Mouse (Mus musculus): ENCODE data around the gene Hacd3. TPM values are rescaled to one million over a fixed set of nuclear protein-coding genes. Genes with fewer than 3 reads are reported as not detected.

Hacd3 gene
- polyA plus RNA-seq, 1 experiment from 2014 or later, result 68.4 TPM

DNA sequence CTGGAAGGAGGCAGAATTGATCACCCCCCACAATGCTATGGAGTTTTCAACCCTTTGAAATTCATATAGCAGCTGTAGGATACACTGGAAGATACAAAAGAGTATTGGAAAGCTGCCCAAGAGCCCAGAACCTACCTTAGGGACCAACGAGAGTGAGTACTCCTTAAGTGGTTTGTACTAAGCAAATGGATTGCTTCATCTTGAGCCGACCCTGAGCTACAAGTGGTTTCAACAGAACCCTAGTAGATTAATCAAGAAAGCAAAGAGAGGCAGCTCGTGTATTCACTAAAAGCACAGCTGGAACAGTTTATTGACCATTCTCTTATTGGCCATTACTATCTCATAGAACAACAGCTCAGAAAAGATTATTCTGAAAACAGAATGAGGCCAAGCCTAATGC, 2.3 kb downstream of the Hacd3 start:
- Histone ChIP-seq H3K4me1 (ENCODE audit: control insufficient read depth, low read depth, low read length) (peaks cover 49% of the 10 kb centered on the region), H3K27me3 (ENCODE audit: control insufficient read depth, insufficient read depth, low read depth, low read length) (no peaks in the 10 kb centered on the region), H3K36me3 (ENCODE audit: control insufficient read depth, insufficient read depth) (no peaks in the 10 kb centered on the region), H3K4me2 (ENCODE audit: low read depth, low read length) (peak overlapping the region; percentile 82), H3K9me3 (replicated peaks; ENCODE audit: control insufficient read depth, low read length) (no peaks in the 10 kb centered on the region), H3K27ac (ENCODE audit: low read length) (peak overlapping the region; percentile 73), H3K9ac (ENCODE audit: low read depth, low read length) (peak overlapping the region; percentile 25; the same call in 1 of the 2 replicates), H3K4me3 (ENCODE audit: low read depth, low read length) (peak overlapping the region; percentile 89)
- ATAC-seq (ENCODE audit: low read depth), result no peak
- 33% methylated on average over 3 of the region's 3 CpGs for WGBS (ENCODE audit: insufficient replicate concordance)

DNA sequence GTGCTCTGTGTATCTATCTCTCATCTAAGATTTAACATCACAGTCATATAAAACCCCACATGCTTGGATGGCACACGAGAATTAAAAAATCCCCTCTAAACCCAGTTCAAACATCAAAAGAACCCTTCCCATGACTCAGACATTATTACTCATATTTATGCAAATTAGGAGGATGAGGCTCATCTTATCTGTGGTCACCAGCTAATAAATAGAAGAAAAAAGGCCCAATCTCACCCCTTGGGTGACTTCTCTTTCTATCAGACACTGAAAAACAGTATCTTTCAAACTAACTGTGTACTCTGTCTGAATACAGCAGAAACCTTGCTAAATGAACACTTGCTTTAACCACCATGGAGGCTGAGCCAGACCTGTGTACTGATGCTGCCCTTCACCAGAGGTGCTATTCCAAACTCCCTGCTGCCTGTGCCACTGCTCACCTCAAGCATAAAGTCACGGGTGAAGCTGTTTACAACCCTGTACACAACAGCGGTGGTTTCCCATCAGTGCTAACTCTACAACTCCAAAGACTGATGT, 2.8 kb downstream of the Hacd3 start:
- Histone ChIP-seq H3K4me1 (ENCODE audit: control insufficient read depth, low read depth, low read length) (peaks cover 49% of the 10 kb centered on the region), H3K4me3 (ENCODE audit: low read depth, low read length) (peak overlapping the region; percentile 89), H3K27me3 (ENCODE audit: control insufficient read depth, insufficient read depth, low read depth, low read length) (no peaks in the 10 kb centered on the region), H3K36me3 (ENCODE audit: control insufficient read depth, insufficient read depth) (no peaks in the 10 kb centered on the region), H3K9me3 (replicated peaks; ENCODE audit: control insufficient read depth, low read length) (no peaks in the 10 kb centered on the region), H3K4me2 (ENCODE audit: low read depth, low read length) (peak overlapping the region; percentile 82), H3K9ac (ENCODE audit: low read depth, low read length) (peak overlapping the region; percentile 25; the same call in 1 of the 2 replicates), H3K27ac (ENCODE audit: low read length) (peak overlapping the region; percentile 73)
- WGBS (ENCODE audit: insufficient replicate concordance), result 35% methylated on average over 3 of the region's 3 CpGs
- no peak for ATAC-seq (ENCODE audit: low read depth)

DNA sequence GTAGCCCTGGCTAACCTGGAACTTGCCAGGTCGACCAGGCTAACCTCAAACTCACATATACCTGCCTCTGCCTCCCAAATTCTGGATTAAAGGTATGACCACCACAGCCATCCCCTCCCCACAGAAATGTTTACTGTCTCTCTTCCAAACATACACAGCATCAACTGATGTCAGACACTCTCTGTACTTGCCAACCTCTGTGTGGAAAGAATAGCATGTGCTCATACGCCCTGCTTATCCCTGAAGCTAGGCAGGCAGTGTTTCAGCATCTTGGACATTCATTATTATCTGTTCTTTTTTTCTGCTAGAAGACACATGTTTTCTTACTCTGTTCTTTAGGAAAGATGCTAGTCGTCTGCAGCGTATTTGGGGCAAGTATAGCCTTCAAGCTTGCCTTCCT, 3.6 kb downstream of the Hacd3 start:
- H3K36me3 ChIP-seq (ENCODE audit: control insufficient read depth, insufficient read depth), result no peaks in the 10 kb centered on the region
- no peaks in the 10 kb centered on the region for H3K27me3 ChIP-seq (ENCODE audit: control insufficient read depth, insufficient read depth, low read depth, low read length)
- 71% methylated on average over 4 of the region's 4 CpGs for WGBS (ENCODE audit: insufficient replicate concordance)
- H3K4me2 ChIP-seq (ENCODE audit: low read depth, low read length), result peak overlapping the region; percentile 82; the same call in 1 of the 2 replicates
- no peak for ATAC-seq (ENCODE audit: low read depth)
- H3K4me1 ChIP-seq (ENCODE audit: control insufficient read depth, low read depth, low read length), result peaks cover 48% of the 10 kb centered on the region
- H3K9ac ChIP-seq (ENCODE audit: low read depth, low read length), result no peak overlapping the region
- no peak overlapping the region for H3K4me3 ChIP-seq (ENCODE audit: low read depth, low read length)
- H3K9me3 ChIP-seq (replicated peaks; ENCODE audit: control insufficient read depth, low read length), result no peaks in the 10 kb centered on the region
- peak overlapping the region; percentile 60 for H3K27ac ChIP-seq (ENCODE audit: low read length)

DNA sequence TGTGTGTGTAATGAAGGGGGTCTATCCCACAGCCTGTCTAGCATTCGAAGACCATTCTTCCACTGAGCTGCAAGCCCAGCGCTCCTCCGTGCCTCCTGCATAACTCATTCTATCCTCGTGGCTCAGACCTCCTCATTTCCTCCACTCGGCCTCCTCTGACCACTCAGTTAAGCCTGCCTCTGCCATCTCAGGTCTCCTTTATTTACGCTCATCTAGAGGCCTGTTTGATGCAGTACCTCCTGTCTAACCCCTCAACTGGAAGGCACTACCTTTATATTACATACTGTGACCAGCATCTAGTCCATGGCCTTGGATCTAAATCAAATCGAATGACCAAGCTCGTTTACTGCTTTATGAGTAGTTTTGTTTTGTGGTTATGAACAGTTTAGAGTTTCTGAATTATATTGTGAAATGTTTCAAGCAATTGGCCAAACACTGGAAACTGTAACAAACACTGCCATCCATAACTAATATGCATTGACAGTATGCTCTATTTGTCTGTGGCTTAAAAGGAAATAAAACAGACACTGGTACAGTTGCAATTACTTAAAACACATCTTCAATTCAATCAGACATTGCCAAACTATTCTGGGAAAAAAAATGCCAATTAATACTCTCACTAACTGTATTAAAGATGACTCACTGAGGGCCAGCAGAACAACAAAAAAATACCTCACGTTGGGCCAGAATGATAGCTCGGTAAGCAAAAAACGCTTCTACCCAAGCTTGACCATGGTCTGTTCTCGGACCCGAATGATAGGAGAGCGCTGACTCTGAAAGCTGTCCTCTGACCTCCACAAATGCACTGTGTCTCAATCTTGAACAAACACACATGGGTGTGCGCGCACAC, 4.3 kb downstream of the Hacd3 start:
- 69% methylated on average over 16 of the region's 16 CpGs for WGBS (ENCODE audit: insufficient replicate concordance)
- H3K4me3 ChIP-seq (ENCODE audit: low read depth, low read length), result no peak overlapping the region
- H3K9ac ChIP-seq (ENCODE audit: low read depth, low read length), result no peak overlapping the region
- no peaks in the 10 kb centered on the region for H3K36me3 ChIP-seq (ENCODE audit: control insufficient read depth, insufficient read depth)
- no peaks in the 10 kb centered on the region for H3K27me3 ChIP-seq (ENCODE audit: control insufficient read depth, insufficient read depth, low read depth, low read length)
- H3K4me1 ChIP-seq (ENCODE audit: control insufficient read depth, low read depth, low read length), result peaks cover 41% of the 10 kb centered on the region
- ATAC-seq (ENCODE audit: low read depth), result no peak
- H3K27ac ChIP-seq (ENCODE audit: low read length), result peak overlapping the region; percentile 60
- H3K4me2 ChIP-seq (ENCODE audit: low read depth, low read length), result 0 out of 2 replicates have a peak overlapping the region, but pooled peaks have one; percentile 10
- no peaks in the 10 kb centered on the region for H3K9me3 ChIP-seq (replicated peaks; ENCODE audit: control insufficient read depth, low read length)

DNA sequence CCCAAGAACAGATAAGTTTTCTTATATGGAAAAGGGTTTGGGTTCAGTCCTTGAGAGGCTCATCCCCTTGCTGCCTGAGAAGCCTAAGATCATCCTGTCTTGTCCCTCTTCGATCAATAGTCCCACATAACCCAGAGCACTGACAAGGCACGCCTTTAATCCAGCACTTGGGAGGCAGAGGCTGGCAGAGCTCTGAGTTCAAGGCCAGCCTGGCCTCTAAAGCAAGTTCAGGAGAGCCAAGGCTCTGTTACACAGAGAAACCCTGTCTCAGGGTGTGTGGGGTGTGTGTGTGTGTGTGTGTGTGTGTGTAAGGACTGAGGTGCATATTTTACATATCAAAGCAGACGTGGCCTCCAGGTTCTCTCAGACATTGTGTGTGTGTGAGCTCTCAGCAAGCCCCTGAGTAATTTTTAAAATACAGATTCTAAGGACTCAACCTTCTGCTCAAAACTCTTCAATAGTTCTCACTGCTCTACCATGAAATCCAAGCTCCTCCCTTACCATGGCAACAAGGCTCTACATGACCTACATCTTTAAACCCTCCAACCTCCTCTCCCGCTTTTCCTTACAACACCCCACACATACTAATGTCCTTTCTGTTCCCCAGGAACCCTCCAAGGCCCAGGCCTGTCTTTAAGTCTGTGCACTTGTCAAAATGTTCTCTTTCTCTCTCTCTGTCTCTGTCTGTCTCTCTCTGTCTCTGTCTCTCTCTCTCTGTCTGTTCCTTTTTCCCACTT, 5.1 kb downstream of the Hacd3 start:
- no peak overlapping the region for H3K9ac ChIP-seq (ENCODE audit: low read depth, low read length)
- no peak for ATAC-seq (ENCODE audit: low read depth)
- H3K9me3 ChIP-seq (replicated peaks; ENCODE audit: control insufficient read depth, low read length), result no peaks in the 10 kb centered on the region
- WGBS (ENCODE audit: insufficient replicate concordance), result 69% methylated on average over 4 of the region's 4 CpGs
- H3K27ac ChIP-seq (ENCODE audit: low read length), result no peak overlapping the region
- no peak overlapping the region for H3K4me2 ChIP-seq (ENCODE audit: low read depth, low read length)
- peaks cover 36% of the 10 kb centered on the region for H3K4me1 ChIP-seq (ENCODE audit: control insufficient read depth, low read depth, low read length)
- no peaks in the 10 kb centered on the region for H3K27me3 ChIP-seq (ENCODE audit: control insufficient read depth, insufficient read depth, low read depth, low read length)
- no peak overlapping the region for H3K4me3 ChIP-seq (ENCODE audit: low read depth, low read length)
- H3K36me3 ChIP-seq (ENCODE audit: control insufficient read depth, insufficient read depth), result no peaks in the 10 kb centered on the region

DNA sequence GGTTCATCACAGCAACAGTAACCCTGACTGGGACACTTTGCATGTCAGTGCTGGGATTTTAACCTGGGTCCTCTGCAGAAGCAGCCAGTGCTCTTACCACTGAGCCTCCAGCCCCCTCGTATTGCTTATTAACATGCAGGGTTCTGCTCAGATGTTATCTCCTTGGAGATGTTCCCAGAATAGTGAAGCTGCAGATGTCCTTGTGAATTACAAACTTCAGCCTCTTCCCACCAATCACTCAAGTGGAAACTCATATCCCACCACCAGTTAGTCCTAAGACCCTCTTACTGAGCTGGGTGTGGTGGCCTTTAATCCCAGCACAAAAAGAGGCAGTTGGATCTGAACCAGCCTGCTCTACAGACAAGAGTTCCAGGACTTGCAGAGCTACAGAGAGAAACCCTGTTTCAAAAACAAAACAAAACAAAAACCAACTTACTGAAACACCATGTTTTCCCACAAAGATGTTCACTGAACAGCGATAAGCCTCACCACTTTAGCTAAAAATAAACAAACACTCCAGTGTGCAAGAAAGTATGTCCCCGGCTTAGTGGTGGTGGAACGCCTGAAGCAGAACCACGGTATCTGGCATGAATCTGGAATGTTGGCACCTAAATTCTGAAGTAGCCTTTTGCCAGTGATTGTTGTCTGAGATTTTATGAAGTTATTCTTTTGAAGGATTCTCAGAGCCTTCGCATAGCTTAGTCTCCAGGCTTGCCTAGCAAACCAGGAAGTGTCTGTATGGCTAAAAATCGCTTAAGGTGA, 5.9 kb downstream of the Hacd3 start:
- no peaks in the 10 kb centered on the region for H3K36me3 ChIP-seq (ENCODE audit: control insufficient read depth, insufficient read depth)
- peaks cover 35% of the 10 kb centered on the region for H3K4me1 ChIP-seq (ENCODE audit: control insufficient read depth, low read depth, low read length)
- H3K9ac ChIP-seq (ENCODE audit: low read depth, low read length), result no peak overlapping the region
- no peaks in the 10 kb centered on the region for H3K9me3 ChIP-seq (replicated peaks; ENCODE audit: control insufficient read depth, low read length)
- H3K27ac ChIP-seq (ENCODE audit: low read length), result no peak overlapping the region
- WGBS (ENCODE audit: insufficient replicate concordance), result 43% methylated on average over 7 of the region's 7 CpGs
- ATAC-seq (ENCODE audit: low read depth), result no peak
- no peak overlapping the region for H3K4me3 ChIP-seq (ENCODE audit: low read depth, low read length)
- H3K4me2 ChIP-seq (ENCODE audit: low read depth, low read length), result no peak overlapping the region
- H3K27me3 ChIP-seq (ENCODE audit: control insufficient read depth, insufficient read depth, low read depth, low read length), result no peaks in the 10 kb centered on the region

DNA sequence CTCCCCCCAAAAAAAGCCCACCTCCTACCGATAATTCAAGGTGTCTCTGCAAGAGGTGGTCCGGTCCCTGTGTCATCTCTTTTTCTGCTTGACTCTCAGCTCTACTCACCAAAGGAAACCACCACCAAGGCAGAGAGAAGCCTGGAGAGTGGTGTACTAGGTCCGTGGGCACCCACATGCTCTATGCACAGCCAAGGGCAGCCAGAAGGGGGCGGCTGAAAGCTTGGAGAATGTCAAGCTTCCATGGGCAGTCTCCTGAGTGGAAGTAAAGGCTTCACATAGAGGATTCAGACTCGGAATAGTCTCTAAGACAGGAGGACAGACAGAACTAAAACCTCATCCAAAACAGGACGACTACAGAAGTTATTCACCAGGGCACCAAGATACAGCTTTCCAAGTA, 10.2 kb downstream of the Hacd3 start:
- WGBS (ENCODE audit: insufficient replicate concordance), result 44% methylated on average over 6 of the region's 6 CpGs
- no peak overlapping the region for H3K4me2 ChIP-seq (ENCODE audit: low read depth, low read length)
- H3K36me3 ChIP-seq (ENCODE audit: control insufficient read depth, insufficient read depth), result 0 out of 2 replicates have a peak, but pooled peaks cover under 1% of the 10 kb centered on the region
- H3K27ac ChIP-seq (ENCODE audit: low read length), result no peak overlapping the region
- H3K27me3 ChIP-seq (ENCODE audit: control insufficient read depth, insufficient read depth, low read depth, low read length), result no peaks in the 10 kb centered on the region
- no peak overlapping the region for H3K9ac ChIP-seq (ENCODE audit: low read depth, low read length)
- no peak overlapping the region for H3K4me3 ChIP-seq (ENCODE audit: low read depth, low read length)
- H3K4me1 ChIP-seq (ENCODE audit: control insufficient read depth, low read depth, low read length), result peaks cover 2% of the 10 kb centered on the region; the same call in 1 of the 2 replicates
- no peak for ATAC-seq (ENCODE audit: low read depth)
- no peaks in the 10 kb centered on the region for H3K9me3 ChIP-seq (replicated peaks; ENCODE audit: control insufficient read depth, low read length)

DNA sequence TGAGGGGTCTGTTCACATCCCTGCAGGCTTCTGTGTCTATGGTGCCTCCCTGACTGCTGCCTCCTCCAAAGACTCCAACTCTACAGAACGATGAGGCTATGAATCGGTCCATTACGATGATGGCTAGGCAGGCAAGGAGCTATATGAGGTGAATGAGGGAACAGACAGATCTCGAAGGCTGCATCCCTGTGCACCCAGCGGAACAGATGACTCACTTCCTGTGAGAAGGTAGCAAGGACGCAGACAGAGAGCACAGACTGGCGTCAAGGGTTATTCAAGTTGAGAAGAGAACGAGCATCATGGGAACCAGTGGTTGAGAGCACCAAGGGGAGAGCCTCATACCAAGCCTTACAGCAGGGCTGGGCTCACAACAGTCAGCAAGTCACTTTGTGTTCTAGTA, 10.9 kb downstream of the Hacd3 start:
- peaks cover 7% of the 10 kb centered on the region; the same call in 1 of the 2 replicates for H3K36me3 ChIP-seq (ENCODE audit: control insufficient read depth, insufficient read depth)
- ATAC-seq (ENCODE audit: low read depth), result no peak
- H3K9ac ChIP-seq (ENCODE audit: low read depth, low read length), result no peak overlapping the region
- no peaks in the 10 kb centered on the region for H3K9me3 ChIP-seq (replicated peaks; ENCODE audit: control insufficient read depth, low read length)
- H3K4me1 ChIP-seq (ENCODE audit: control insufficient read depth, low read depth, low read length), result no peaks in the 10 kb centered on the region
- H3K4me2 ChIP-seq (ENCODE audit: low read depth, low read length), result no peak overlapping the region
- no peaks in the 10 kb centered on the region for H3K27me3 ChIP-seq (ENCODE audit: control insufficient read depth, insufficient read depth, low read depth, low read length)
- WGBS (ENCODE audit: insufficient replicate concordance), result 68% methylated on average over 8 of the region's 8 CpGs
- no peak overlapping the region for H3K27ac ChIP-seq (ENCODE audit: low read length)
- no peak overlapping the region for H3K4me3 ChIP-seq (ENCODE audit: low read depth, low read length)

Data from liver, embryonic 16.5 days (tissue).